In the genomic region with DNA sequence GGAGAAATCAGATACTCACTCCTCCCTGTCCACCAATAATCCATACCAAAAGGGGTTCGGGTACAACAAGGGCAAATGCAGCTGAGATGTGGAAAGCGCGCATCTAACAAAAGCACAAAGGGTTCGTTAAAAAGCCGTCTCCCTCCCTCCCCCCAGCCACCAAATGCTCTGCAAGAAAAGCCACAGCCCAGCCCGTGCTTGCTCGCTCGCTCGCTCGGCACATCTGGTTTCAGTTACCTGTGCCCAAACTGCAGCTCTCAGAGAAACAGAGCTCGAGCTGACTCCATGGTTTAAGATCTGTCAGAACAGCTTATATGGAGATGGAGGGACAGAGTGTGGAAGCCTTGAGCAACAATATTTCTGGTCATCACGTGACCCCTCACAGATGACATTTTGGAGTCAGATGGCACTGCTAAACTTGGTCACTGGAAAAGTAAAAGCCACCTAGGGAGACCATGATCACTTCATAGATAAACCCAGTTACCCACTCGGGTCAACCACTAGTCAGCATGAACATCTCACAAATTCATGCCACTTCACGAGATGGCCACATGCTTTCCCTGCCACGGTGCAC, we compare ENCODE assay signal across 8 mouse cellular contexts. TPM values are rescaled to one million over a fixed set of nuclear protein-coding genes. Genes with fewer than 3 reads are reported as not detected.
DNase-seq lines count a peak whose midpoint lies in the region; ATAC-seq and TF ChIP-seq lines count a peak whose summit lies in the region.
"Had no signal": no experiment of that assay in that cellular context is flagged by ENCODE, and none has a peak within 500 bp of the region (broad histone marks: within the 10 kb centered on the region; RNA-seq: fewer than 3 reads in every experiment).

No protein-coding gene starts in this region.

- H3K9me3 ChIP-seq in liver, postnatal 0 days (ENCODE audit: low read length): no peaks in the 10 kb centered on the region
- no peaks in the 10 kb centered on the region for H3K9me3 ChIP-seq in liver, embryonic 11.5 days (ENCODE audit: control insufficient read depth, low read length)
- no peaks in the 10 kb centered on the region for H3K9me3 ChIP-seq in embryonic facial prominence, embryonic 11.5 days (replicated peaks; ENCODE audit: control insufficient read depth, low read length)

- no peak overlapping the region for H3K4me3 ChIP-seq in liver, postnatal 0 days (ENCODE audit: low read depth, low read length)
- no peak overlapping the region for H3K4me3 ChIP-seq in liver, embryonic 11.5 days (ENCODE audit: low read depth, low read length)
- peak overlapping the region; percentile 12; the same call in 1 of the 2 replicates for H3K4me3 ChIP-seq in embryonic facial prominence, embryonic 11.5 days (ENCODE audit: low read depth, low read length)
- H3K4me3 ChIP-seq: erythroblast, embryonic 14.5 days had no signal

- 55% methylated on average over 15 of the region's 15 CpGs for WGBS in liver, postnatal 0 days (ENCODE audit: insufficient replicate concordance)
- WGBS in liver, embryonic 11.5 days: 54% methylated on average over 15 of the region's 15 CpGs
- 18% methylated on average over 15 of the region's 15 CpGs for WGBS in embryonic facial prominence, embryonic 11.5 days

- no peaks in the 10 kb centered on the region for H3K27me3 ChIP-seq in liver, postnatal 0 days (ENCODE audit: insufficient read depth, low read length)
- H3K27me3 ChIP-seq in liver, embryonic 11.5 days (replicated peaks; ENCODE audit: control insufficient read depth, insufficient read depth, low read length): no peaks in the 10 kb centered on the region
- no peaks in the 10 kb centered on the region for H3K27me3 ChIP-seq in embryonic facial prominence, embryonic 11.5 days (ENCODE audit: control insufficient read depth, insufficient read depth, low read length)

- H3K4me2 ChIP-seq in liver, postnatal 0 days (ENCODE audit: low read depth, low read length): peak overlapping the region; percentile 7
- H3K4me2 ChIP-seq in liver, embryonic 11.5 days: no peak overlapping the region
- peak overlapping the region; percentile 36 for H3K4me2 ChIP-seq in embryonic facial prominence, embryonic 11.5 days (ENCODE audit: low read depth, low read length)

- no peak for ATAC-seq in liver, postnatal 0 days
- no peak for ATAC-seq in liver, embryonic 11.5 days (replicated peaks; ENCODE audit: low FRiP score)
- peak; percentile 83 for ATAC-seq in embryonic facial prominence, embryonic 11.5 days (replicated peaks; ENCODE audit: insufficient number of reproducible peaks, low FRiP score, low TSS enrichment, low read depth)

- peaks cover 19% of the 10 kb centered on the region for H3K4me1 ChIP-seq in liver, postnatal 0 days (ENCODE audit: insufficient read depth)
- peaks cover 9% of the 10 kb centered on the region for H3K4me1 ChIP-seq in liver, embryonic 11.5 days (replicated peaks; ENCODE audit: control insufficient read depth, insufficient read depth, low read length)
- H3K4me1 ChIP-seq in embryonic facial prominence, embryonic 11.5 days (ENCODE audit: control insufficient read depth, insufficient read depth, low read length): peaks cover 9% of the 10 kb centered on the region

- no peak for TF ChIP-seq CTCF in liver, postnatal 0 days (IDR thresholded peaks at IDR 0.05; ENCODE audit: low read depth)

- no peak for TF ChIP-seq EP300 in liver, postnatal 0 days (IDR thresholded peaks at IDR 0.05; ENCODE audit: low read depth)

- DNase-seq in liver, postnatal 0 days: no peak
- no peak for DNase-seq in liver, embryonic 11.5 days (ENCODE audit: low spot score)
- peak; percentile 93 for DNase-seq in embryonic facial prominence, embryonic 11.5 days (ENCODE audit: low spot score)
- DNase-seq in mesoderm, embryonic 11.5 days (ENCODE audit: low read depth, low spot score): peak; percentile 66
- DNase-seq in thymus, postnatal 4 days: peak; percentile 81
- DNase-seq in urinary bladder, postnatal 10 days (ENCODE audit: low spot score): no peak
- DNase-seq in urinary bladder, postnatal 14 days (ENCODE audit: low spot score): no peak

- no peak overlapping the region for H3K27ac ChIP-seq in liver, postnatal 0 days (ENCODE audit: low read depth)
- H3K27ac ChIP-seq in liver, embryonic 11.5 days (ENCODE audit: low read depth, low read length): no peak overlapping the region
- H3K27ac ChIP-seq in embryonic facial prominence, embryonic 11.5 days (replicated peaks; ENCODE audit: low read depth, low read length): peak overlapping the region; percentile 89

- H3K36me3 ChIP-seq in liver, postnatal 0 days (replicated peaks; ENCODE audit: insufficient read depth, low read length): no peaks in the 10 kb centered on the region
- no peaks in the 10 kb centered on the region for H3K36me3 ChIP-seq in liver, embryonic 11.5 days (ENCODE audit: control insufficient read depth, insufficient read depth, low read length)
- H3K36me3 ChIP-seq in embryonic facial prominence, embryonic 11.5 days (replicated peaks; ENCODE audit: control insufficient read depth, insufficient read depth, low read depth, low read length): no peaks in the 10 kb centered on the region

- H3K9ac ChIP-seq in liver, postnatal 0 days (replicated peaks): no peak overlapping the region
- no peak overlapping the region for H3K9ac ChIP-seq in liver, embryonic 11.5 days (ENCODE audit: low read depth, low read length)
- H3K9ac ChIP-seq in embryonic facial prominence, embryonic 11.5 days (replicated peaks; ENCODE audit: low read length): peak overlapping the region; percentile 44

RNA-seq across cellular contexts. Expression of gene Ankrd44, which starts 19.0 kb away (rescaled TPM):
- 4.0 and 4.7 TPM in 2 replicates for polyA plus RNA-seq in liver, postnatal 0 days (2015; fragmentation: Nextera tagmentation; extraction: Ambion mirVana)
- polyA plus RNA-seq in liver, embryonic 11.5 days (2014; fragmentation: Nextera tagmentation; extraction: Ambion mirVana): 11.8 and 12.1 TPM in 2 replicates
- 24.3 and 24.4 TPM in 2 replicates for polyA plus RNA-seq in embryonic facial prominence, embryonic 11.5 days (2014; fragmentation: Nextera tagmentation; extraction: Ambion mirVana)

Comparison
In these comparisons a context has a peak if more than half of its experiments do, and no peak if none do; other contexts are left out.
1. DNase-seq: peak in embryonic facial prominence, embryonic 11.5 days (single experiment), mesoderm, embryonic 11.5 days (single experiment) and thymus, postnatal 4 days (single experiment); none in liver, postnatal 0 days (single experiment), liver, embryonic 11.5 days (single experiment), urinary bladder, postnatal 10 days (single experiment) and urinary bladder, postnatal 14 days (single experiment).